Mouse (Mus musculus) right cerebral cortex, postnatal 36 days (tissue): ENCODE measurements around the gene Sgk2.
A peak's percentile ranks its signal among the peaks of the same experiment; 100 is the strongest.

Experiments used
- DNase-seq, 2 experiments: peaks; one replicate each; pipeline ENCODE4 v3.0.0; 2022; ENCODE audit warnings: low spot score in 2 of 2, mixed read lengths in 1 of 2

Sgk2 gene

DNA sequence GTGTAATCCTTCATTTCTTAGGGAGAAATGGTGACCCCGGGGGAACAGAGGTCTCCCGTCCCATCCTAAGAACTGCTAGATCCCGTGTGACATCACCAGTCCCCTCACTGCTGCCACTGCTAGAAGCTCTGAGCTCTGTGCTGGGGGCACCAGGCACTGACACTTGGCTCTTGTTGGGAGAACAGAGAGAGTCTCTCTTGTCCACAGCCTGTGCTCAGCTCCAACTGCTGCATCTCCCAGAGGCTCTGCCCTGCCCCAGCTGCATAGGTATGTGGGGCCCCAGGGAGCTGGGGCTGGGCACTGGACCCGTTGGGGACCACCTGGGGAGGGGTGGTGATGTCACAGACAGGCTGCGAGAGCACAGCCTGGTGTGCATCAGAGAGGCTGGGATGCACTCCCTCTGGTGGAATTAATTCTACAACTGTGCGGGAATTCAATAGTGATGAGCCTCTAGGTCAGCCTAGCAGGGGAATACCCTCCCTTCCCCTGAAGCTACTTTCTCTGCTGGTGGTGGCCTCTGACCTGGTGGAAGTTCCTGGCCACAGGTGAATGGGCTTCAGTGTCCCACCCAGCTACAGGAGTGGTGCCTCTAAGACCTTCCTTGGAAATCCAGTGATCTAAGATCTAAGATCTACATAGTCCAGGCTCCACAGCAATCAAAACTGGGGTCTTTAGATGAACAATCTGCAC lies 4.4 kb downstream of the Sgk2 start:
- no peak for DNase-seq

DNA sequence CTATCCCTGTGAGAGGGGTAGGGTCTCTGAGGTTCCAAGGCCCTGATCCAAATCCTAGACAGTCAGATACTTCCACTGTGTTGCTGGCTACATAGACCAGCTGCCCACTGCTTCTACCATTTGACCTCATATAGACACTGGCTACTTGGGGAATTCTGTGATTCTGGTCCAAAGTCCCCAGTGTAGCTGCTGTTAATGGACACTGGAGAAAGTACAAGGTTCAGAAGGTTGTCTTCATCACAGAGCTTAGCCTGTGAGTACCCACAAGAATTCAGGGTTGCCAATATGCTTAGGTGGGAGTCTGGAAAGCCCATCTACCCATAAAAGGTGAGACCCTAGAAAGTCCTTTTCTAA lies 4.9 kb downstream of the Sgk2 start:
- DNase-seq: no peak

DNA sequence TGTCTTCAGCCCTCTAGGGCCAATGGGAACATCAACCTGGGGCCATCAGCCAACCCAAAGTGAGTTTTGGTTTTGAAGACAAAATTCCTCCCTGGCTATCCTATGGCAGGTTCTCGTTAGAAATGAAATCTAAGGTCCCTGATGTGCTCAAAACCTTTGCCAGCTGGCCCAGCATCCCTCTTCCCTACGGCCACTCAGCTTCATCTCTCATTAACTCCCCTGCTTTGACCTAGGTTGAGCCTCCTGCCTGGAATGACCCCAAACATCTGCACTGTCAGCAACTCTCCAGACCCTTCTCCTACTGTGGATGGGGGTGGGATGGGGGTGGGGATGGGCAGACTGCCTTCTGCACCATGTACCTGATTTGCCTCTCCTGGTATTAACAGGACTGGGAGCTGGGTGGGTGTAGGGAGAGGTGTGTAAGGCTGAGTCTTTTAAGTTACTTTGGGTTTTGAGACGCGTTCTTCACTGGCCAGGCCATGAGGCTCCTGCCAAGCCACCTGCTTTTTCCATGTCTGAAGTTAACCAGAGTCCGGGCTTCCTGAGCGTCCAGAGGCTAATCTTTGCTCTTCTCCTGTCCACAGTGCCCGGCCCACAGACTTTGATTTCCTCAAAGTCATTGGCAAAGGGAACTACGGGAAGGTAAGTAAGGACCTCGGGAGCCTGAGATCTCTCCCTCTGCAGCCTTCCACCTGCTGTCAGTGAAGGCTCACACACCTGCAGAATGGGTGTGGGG lies 6.9 kb downstream of the Sgk2 start:
- DNase-seq: no peak

DNA sequence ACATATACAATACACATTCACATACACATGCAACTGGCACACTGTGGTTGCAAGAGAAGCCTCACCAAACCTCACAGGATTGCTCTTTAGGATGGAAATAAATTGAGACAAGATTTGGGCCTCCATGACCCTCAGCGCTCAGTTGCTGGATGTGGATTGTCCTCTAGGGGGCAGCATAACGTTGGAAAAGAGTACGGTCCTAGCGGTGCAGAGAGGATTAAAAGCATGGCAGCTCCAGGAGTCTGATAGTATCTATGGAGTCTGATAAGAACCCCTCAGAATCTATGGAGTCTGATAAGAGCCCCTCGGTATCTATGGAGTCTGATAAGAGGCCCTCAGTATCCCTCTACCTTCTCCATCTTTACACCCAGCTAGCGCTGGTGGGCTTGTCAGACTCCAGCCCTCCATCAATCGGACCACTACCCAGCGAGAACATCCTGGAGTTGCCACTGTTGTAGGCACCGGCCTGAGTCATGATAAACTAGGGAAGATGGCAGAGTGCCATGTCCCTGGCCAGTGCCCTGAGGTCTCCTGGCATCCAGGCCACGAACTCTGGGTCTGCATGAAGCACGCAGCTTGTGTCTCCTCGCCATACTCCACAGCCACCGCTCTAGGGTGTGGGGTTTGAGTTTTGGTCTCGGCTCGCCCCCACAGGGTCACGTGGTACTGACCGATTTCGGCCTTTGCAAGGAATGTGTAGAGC lies 11.5 kb downstream of the Sgk2 start:
- DNase-seq: no peak

DNA sequence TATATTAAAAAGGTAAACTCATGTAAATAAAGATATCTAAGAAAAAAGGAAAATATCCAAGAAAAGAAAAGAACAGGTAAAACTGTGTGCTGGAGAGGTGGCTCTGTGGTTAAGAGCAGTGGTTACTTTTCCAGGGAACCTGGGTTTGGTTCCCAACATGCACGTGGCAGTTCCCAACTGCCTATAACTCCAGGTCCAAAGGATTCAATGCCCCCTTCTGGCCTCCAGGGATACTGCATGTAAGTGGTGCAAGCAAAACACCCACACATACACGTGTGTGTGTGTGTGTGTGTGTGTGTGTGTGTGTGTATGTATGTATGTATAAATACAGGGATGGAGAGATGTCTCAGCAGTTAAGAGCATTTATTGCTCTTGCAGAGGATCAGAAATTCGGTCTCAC lies 12.6 kb downstream of the Sgk2 start:
- no peak for DNase-seq

DNA sequence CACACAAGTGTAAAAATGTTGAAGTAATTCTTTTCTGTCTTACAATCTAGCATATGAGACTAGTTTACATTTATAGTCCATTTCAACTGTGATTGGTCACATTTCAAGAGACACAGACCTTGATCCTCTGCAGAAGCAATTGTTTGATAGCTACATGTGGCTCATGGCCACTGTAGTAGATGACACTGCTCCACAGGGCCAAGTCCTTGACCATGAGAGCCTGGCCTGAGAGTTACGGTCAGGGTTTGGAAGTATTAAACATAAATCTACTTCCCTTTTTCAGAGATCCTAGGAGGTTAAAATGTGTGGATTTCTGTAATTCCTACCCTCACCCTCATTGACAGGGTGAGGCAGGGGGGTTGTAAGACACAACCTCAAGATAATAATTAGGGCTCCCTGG lies 13.9 kb downstream of the Sgk2 start:
- no peak for DNase-seq

DNA sequence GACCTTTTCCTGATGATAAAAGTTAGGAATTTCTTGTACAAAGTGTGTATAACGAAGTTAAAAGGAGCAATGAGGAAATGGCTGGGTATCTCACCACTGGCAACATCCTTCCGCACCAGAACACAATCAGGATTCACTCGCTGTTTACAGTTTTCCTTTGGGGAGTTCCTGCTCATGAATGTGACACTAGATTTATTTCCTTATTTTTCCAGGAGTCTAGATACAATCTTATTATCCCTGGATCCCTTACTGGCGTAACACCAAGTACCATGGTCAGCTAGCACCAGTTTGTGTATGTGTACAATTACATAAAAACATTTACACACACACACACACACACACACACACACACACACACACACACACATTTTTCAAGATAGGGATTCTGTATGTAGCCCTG lies 20.2 kb downstream of the Sgk2 start:
- DNase-seq: no peak

DNA sequence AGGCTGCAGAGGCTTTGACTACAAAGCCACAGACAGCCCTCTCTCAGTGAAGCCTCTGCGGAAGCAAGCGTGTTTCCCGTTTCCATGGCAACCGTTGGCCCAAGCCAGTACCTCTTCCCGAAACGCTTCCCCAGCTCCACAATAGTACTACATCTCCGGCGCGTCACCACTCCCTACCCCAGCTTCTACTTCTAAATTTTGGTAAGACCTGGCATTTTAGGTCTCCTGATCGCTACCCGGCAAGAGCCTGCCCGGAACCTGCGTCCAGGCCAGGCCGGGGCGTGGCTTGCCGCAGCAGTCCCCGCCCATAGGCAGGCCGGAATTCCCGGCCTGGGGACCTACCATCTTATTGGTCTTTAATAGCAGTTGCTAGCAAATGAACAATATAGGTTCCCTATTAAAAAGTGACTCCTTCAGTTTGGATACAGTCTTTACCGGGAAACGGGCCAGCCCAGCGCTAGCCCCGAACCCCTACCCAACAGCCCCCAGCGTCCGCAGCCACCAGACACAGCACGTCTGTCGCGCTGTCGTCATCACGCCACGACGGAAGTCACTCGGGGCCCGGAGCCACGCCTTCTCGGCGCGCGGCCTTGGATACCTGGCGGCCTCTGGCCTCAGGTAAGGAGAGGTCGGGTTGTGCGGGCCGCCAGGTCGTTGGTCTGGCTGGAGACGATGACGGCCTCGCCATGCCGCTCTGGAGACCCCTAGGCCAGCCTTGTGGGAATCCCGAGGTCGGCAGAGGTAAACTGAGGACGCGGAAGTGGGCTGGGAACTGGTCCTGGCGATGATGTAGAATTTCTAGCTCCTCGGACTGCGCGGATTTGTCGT lies 30.0 kb downstream of the Sgk2 start, which contains the start of gene Ift52:
Gene Ift52 (plus strand): TSS at position 439 of the 828 bp plus-strand sequence.
- DNase-seq: peak; percentile 87 to 91

DNA sequence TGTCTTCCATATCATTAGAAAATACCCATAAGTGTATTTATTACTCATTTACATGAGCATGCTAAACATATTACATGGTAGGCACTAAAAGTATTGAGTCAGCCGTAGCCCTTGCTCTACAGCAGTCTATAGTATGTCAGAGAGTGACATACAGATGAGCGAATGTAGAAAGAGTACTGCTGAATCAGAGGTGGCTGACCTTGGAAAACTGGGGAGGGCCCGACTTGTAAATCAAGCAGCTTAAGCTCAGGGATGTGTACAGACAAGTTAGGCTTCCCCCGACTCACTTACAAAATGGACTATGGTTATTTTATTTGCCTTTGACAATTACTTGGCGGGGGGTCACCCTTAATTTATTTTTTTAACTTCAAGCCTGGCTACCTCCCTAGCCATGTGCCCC lies 44.2 kb downstream of the Sgk2 start:
- DNase-seq: no peak

DNA sequence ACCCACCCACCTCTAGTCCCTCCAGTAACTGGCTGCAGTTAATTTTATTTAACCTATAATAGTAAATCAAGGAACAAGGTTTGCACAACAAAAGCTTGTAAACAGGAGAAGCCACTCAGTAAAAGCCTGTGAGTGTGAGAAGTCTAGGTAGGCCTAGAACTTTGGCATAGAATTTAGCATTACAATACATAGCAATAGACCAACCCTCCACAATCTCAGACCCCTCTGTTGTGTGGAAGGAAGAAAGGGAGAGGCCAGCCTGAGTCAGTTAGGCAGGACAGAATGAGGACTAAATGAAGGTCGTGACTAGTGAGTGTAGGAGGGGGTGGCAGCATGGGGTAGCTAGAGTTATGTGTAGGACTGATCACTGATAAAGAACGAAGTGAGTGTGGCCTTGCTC lies 44.6 kb downstream of the Sgk2 start:
- DNase-seq: no peak

DNA sequence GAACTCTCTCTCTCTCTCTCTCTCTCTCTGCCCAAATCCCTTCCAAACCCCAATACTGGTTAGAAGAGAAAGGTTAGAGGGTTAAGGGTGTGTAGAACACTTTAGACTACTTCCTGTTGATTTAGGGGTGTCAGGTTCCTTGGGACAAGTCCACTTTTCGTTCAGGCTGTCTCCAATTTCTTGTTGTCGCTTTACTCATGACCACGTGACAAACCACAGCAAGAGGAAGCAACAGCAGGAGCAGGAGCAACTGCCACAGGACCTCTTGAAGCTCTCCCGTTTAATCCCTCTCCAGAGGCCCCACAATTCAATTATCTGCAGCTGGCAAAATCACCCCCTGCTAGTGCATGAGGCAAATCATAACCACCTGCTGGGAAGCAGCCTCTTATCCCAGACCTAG lies 45.5 kb downstream of the Sgk2 start:
- DNase-seq: no peak

DNA sequence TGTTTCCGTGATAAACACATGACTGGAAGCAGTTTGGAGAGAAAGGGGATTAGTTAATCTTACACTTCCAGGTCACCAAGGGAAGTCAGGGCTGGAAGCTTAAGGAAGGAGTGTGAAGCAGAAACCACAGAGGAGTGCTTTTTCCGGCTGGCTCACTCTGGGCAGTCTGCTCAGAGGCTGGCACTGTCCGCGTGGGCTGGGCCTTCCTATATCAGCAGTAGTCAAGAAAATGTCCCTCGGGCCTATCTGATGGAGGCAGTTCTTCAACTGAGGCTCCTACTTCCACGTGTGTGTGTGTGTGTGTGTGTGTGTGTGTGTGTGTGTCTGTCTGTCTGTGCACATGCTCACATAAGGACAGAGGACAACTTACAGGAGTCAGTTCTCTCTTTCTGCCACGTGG lies 52.8 kb downstream of the Sgk2 start:
- DNase-seq: no peak

DNA sequence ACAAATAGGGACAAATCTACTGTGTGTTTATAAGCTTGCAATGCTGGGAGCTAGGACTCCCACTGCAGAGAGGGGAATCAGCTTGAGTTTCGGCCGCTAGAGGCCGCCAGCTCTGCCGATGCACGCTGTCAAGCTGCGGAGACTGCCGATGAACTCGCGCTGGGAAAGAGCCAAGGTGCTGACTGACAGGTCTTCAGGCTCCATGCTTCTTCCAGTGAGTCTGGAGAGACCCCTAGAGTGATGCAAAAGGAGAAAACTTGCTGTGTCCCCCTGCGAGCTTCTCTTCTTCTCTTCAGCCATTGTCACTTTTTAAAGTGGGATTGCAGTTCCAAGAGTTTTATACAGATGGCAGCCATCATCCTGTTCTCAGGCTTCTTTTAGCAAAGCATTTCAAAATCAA lies 61.0 kb downstream of the Sgk2 start:
- DNase-seq: peak; percentile 38 to 46

DNA sequence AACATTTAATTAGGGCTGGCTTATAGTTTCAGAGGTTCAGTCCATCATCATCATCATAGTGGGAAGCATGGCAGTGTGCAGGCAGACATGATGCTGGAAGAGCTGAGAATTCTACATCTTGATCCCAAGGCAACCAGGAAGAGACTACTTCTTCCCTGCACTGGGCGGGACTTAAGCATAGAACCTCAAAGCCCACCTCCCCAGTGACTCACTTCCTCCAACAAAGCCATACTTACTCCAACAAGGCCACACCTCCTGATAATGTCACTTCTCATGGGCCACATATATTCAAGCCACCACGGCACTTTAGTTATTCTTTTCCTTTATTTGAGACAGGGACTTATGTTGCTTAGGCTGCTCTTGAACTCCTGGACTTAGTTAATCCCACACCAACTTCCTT lies 62.0 kb downstream of the Sgk2 start:
- no peak for DNase-seq

DNA sequence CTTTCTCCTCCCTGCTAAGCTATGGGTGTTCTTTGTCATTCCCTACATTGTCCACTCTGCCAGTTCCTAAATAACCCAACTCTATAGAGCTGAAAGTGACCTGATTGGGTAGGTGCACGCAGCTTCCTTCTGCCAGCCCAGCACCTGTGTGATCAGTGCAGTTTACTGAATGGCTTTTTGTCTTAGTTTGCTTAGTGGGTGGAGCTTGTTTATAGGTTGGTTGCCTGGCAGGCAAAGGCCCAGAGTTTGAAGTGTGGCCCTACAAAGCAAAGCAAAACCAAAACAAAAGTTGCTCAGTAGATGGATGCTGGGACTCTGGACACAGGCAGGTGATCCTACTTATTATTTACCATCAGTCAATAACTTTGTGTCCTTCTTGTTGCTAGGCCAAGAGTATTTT lies 64.6 kb downstream of the Sgk2 start:
- DNase-seq: no peak

DNA sequence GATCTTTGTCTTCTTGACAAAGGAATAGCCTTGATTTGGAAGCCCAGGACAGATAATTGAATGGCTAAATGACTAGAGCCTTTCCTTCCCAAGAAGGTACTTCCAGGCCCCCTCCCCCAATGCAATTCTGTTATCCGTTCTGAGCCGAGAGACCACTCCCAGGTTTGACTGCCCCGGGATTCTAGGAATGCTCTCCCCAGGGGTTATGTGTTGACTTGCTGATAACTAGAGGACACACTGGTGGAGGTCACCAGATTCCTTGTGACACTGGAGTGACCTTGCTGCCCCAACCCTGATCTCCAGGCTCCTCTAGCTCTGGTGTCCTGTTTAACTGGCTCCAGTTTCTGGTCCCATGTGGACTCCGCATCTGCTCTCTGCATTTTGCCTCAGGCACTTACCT lies 65.0 kb downstream of the Sgk2 start:
- DNase-seq: no peak

DNA sequence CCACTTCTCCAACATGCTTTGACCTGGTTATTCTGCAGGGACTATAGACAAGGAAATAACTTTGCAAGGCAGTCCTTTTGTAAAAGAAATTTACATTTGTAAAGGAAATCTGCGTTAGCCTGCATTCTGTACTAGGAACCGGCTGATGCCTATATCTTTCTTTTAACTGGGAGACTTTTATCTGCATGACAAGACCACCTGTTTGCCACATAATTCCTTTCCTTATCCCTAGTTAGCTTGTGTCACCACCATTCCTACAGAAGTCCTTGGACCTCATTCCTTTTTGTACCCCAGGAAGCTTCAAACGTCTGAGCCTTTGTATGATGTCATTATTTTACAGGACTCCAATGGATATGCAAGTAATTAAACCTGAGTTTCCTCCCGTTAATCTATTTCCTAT lies 65.7 kb downstream of the Sgk2 start:
- no peak for DNase-seq

DNA sequence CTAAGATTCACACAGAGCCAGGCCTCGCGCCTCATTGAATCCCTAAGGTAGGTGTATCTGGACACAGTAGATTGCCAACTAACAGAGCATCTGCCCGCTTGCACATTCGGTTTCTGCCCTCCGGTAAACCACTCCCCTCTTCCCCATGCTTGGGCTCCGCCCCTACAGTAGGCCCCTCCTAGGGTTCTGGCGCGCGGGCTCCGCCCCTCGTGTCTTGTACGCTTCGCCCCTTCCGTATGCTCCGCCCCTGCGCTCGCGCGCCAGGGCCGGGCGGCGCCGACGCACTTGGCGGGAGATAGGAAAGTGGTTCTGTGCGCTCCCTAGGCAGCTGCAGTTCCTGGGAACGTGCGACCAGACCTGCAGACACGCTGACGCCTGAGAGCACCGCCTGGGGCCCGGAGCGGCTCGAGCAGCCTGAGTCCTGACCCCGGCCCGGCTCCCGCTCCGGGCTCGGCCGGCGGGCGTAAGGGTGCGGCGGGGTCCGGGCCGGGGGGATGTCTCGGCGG lies 67.3 kb downstream of the Sgk2 start, which contains the start of gene Mybl2:
Gene Mybl2 (plus strand): TSS at position 353 of the 506 bp plus-strand sequence.
- DNase-seq: peak; percentile 67 to 72

DNA sequence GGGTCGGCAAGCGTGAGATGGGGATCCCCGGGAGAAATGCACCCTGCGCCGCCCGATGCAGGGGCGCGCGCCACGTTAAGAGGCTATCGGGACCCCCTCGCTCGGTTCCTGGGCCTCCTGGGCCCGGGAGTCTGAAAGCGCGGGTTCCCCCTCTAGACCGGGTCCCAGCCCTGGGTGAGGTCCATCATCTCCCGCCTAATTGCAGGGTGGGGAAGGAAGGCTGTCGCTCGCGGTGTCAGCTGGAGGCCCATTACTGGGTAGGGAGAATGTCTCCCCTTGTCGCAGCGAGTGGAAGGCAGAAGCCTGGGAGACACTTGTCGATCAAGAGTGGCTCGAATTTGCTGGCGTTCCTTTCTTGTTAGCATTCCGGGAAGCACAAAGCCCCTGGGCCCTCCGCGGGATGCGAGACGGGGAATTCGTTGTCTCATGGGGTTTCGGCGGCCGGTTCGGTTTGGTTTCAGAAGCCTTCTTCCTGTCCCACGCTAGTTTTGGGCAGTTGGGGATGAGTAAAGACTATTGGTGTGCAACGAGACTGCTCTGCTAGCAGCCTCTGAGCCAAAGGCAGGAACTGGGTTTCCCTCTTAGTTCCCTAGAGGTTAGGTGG lies 67.9 kb downstream of the Sgk2 start:
- DNase-seq: no peak

DNA sequence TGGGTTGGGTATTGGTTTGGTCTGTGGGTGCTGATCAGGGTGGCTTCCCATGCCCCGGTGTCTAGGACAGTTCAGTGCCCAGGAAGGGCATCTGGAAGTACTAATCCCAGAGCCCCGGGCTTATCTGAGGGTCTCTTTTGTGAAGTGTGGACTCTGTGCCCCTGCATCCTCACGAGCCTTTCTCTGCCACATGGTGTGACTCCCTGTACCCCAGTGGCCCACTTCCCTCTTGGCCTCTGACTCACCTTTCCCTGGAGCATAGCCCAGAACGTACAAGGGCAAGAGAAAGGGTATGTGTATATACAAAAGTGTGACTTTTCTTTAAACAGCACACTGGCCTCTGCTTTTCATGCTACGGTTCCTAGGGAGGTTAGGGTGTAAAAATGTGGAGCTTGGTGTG lies 68.6 kb downstream of the Sgk2 start:
- DNase-seq: no peak

DNA sequence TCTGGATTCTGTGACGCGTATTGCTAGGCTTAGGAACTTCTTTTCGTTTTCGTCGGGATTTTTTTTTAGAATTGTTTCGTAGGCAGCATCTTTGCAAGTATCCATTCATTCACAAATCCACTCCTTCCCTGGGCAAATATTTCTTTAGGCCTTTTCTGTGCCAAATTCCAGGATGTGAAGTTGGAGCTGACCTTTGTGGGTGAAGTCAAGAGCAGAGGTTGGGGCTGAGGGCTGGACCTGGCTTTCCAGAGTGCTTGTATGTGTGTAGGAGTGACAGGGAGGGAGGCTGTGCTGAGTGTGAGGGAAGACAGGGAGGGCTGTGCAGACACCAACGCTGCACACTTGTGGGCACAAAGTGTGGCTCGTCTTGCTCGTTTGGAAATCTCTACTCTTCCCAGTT lies 69.5 kb downstream of the Sgk2 start:
- no peak for DNase-seq
